Mouse (Mus musculus) layer of hippocampus, adult 9-11 months (tissue): Measurements from ENCODE around the gene Ccdc47.
A peak's percentile ranks its signal among the peaks of the same experiment; 100 is the strongest.

Source experiments
- DNase-seq: peaks from one replicate; pipeline ENCODE4 v3.0.0; 2022

The Ccdc47 gene

DNA sequence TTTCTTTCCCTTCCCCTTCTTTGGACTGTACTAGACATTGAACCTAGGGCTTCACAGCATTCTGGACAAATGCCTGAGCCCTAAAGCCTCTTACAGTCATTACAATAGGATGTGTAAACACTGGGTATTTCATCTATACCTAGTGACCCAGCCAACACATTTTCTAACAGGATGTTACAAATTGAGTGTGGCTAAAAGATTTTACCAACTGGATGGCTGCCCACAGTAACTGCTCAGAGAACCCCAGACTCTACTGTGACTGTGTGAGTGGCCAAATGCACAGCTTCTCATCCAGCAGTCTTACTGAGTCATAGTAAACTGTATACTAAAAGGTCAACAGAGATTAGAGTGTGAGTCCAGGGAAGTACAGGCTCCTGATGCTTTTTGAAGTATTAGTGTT, 20.8 kb downstream of the Ccdc47 start:
- no peak for DNase-seq

DNA sequence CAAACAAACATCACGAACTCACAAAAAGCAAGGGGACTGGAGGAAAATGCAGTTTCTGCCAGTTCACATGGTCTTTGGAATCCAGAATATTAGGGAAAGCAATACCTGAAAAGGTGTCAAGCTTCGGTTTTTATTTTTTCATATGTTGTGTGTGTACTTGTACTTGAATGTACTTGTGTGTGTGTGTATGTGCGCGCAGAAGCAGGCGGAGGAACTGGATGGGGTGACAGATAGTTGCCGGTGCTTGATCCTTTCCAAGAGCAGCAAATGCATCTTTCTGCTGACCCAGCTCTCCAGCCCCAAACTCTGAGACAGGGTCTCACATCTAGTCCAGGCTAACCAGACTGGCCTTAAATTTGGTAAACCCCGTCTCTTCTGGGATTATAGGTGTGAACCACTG, 21.3 kb downstream of the Ccdc47 start:
- DNase-seq: no peak

DNA sequence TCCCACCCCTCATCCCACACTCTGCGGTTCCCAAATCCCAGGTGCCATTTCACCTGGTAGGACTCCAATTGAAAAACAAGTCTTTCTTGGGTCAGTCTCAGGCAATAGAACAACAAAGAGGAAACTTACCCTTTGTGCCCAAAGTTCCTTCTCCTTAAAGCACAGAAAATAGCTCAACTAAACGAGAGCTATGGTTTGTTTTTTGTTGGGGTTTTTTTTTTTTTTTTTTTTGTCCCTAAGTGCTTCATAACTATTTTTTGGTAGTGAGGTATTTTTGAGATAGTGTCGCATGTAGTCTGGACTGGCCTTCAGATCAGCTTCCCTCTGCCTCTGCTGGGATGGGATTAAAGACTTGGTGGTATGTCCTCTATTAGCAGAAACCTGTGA, 22.0 kb downstream of the Ccdc47 start:
- DNase-seq: no peak

DNA sequence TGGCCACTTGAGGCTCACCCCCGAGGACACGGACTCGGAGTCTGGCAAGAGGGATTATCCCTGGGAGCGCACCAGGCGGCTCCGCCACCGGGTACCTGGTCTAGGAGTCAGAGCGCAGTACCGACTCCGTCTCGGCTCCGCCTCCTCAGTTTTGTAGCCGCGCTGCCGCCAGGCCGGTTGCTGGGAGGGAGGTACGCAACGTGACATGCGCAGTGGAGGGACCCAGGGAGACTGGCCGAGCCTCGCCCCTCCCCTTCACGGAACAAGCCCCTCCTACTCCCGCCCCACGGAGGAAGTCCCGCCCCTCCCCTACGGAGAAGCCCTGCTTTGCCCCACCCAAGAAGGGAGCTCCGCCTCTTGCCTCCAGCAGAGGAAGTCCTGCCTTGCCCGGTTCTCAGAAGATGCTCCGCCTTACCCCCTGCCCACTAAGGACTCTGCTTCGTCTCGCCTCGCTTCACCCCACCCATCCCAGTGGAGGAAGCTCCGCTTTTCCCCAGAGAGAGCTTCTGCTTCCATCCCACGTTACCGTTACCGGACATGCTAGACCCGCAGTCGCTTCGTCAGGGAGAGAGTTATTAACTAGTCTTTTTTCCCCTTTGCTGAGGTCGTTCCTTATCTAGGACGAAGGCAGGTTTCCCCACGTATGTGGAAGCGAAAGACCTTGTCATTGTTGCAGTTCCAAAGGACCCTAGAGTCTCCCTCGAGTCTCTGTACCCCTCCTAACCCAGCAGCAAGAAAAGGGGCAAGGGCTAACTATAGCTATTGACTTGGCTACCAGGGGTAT, 22.6 kb downstream of the Ccdc47 start:
- DNase-seq: peak; percentile 96

DNA sequence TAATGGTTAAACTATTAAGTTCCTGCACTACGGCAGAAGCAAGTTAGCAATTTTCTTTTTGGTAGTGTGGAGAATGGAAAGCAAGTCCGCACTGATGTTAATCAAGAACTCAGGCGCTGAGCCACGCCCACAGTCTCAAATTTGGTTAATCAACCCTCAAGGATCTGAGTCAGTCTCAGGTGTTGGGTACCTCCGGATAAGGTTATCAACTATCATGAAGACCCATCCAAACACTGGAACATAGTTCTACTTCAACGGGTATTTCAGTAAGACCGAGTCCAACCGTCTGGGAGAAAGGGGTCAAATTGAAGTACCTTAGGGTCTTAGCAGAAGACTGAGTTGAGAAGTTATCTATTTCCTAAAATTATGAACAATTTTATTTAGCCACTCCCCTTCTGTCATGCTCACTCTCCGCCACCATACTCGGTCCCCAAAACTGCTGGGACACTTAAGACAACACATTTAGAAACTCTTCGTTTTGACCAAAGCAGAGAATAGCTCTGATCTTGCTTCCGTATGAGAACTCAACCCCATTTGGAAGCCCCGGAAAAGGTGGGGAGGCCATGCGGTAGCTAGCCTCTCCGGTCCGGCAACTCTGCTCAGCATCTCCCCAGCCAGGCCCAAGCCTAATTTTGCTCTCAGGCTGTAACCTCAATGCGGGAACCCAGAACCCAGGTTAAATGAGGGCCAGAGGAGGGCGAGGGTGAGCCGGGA, 23.3 kb downstream of the Ccdc47 start:
- no peak for DNase-seq

DNA sequence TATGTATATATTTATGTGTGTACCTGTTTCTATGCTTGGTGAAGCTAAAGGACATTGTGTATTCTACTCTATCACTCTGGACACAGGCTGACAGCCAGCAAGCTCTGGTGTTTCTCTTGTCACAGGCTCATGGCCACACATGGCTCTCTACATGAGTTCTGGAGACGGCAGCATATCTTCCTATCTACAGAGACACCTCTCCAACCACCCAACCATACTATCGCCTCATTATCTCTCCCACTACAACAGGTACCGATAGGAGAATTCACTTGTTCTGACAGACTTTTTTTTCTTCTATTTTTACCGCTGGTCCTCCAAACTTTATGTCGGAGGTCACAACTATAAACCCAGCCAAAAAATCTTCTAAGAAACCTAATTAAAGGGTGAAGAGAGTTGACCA, 23.9 kb downstream of the Ccdc47 start:
- DNase-seq: no peak

DNA sequence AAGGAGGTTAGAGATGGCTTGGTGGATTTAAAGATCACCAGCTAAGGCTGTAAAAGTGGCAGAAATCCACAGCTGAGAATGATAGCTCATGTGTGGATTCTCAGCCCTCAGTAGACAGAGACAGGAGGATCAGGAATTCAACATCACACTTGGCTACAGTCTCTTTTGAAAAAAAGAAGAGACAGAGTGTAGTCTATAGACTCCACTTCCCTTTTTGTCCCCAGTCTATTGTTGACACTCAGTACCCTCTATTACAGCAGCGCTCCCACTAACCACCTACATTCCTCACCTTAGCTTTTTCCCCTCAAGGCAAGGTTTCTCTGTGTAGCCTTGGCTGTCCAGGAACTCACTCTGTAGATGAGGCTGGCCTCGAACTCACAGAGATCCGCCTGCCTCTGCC, 24.4 kb downstream of the Ccdc47 start:
- DNase-seq: no peak

DNA sequence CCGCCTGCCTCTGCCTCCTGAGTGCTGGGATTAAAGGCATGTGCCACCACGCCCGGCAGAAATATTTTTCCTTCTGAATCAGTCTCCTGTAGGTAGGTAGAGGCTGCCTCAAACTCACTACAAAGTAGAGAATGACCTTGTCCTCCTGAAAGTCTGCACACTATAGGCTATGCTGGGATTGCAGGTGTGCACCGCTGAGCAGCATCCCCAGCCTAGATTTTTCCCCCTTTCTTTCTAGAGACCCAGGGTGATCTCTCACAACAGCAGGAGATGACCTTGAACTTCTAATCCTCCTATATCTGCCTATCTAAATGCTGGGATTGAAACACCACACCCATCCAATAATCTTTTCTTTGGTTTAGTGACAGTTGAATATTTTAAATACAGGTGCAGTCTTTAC, 28.8 kb downstream of the Ccdc47 start:
- DNase-seq: no peak

DNA sequence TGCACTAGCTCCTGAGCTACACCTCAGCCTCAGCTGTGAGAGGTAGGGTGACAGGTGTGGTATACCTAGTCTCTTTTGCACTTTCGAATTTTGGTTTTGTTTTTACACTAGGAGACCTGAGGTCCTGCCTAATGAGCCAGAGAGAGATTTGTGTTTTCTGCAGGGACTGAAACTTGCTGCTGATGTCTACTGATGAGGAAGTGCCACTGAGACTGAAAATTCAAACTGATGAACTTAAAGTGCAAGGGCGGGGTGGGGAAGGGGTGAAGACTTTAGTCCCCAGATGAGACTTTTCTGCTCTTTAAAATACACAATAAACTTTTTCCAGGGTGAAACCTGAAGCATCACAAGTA, 35.7 kb downstream of the Ccdc47 start:
- no peak for DNase-seq

DNA sequence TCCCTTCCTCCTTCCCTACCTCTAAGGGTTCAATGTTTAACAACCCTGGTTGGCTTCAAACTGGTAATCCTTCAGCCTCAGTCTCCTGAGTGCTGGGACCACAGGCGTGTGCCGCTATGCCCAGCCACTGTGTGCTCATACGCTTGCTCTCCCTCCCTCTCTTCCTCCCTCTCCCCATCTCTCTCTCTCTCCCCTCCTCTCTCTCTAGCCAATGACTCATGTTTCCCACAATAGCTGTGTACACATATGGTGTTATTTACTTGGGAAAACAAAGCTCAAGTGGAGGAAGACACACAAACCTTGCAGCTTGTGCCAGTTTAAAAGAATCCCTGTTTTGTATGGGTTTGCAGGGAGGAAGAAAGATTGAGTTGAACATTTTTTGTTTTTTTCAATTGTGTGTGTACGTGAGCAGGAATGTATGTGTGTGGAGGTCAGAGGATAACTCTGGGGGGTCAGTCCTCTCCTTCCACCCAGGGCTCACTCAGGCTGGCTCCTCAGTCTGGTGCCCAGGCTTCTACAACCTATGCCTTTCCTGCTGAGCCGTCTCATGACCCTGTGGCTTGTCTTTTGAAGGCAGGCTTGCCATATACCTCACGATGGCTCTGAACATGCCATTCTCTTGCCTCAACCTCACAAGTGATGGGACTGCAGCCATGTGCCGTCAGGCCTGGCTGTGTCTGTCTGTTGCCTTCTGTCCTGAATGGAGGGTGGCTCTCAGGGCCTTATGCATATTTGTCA, 36.3 kb downstream of the Ccdc47 start:
- DNase-seq: peak; percentile 76

DNA sequence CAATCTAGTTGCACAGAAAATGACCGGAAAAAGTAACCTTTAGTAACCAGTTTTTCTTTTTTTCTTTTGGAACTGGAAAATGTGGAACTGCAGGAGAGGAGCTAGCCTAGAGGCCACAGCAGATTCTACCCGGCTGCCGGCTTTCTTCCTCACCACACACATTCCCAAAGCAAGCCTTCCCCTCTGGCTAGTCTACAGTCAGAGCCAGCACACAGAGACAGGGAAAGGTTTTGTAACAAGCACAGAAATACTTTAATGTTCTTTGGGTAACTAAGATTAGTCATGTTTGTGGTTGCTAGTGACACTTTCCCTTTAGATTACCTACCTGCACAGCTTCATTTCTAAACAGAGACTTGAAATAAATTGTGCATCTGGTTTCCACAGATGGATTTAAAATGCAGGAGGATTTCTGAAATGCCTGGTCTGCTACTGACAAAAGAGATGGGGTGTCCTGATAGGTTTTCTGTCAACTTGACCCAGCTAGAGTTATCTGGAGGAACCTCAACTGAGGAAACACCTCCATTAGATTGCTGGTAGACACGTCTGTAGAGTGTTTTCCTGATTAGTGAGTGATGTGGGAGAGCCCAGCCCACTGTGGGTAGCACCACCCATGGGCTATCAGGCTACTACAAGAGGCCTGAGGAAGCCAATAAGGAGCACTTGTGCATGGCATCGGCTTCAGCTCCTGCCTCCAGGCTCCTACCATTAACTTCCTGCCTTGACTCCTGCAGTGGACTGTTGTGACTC, 37.9 kb downstream of the Ccdc47 start:
- DNase-seq: no peak

DNA sequence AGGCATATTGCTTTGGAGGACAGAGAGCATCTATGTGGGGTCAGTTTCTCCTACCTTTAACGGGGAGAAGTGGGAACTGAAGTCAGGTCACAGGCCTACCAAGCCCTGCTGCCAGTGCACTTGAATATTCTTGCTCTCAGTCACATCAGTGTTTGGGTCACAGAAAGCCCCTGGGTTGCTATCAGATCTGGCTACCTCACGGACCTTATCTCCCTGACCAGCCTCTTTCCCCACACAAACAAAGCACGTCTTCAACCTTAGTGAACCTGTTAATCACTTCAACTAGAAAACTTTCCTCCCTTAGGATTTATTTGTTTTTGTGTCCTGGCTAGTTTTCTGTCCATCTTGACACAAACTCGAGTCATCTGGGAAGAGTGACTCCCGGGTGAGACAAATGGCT, 39.8 kb downstream of the Ccdc47 start:
- no peak for DNase-seq

DNA sequence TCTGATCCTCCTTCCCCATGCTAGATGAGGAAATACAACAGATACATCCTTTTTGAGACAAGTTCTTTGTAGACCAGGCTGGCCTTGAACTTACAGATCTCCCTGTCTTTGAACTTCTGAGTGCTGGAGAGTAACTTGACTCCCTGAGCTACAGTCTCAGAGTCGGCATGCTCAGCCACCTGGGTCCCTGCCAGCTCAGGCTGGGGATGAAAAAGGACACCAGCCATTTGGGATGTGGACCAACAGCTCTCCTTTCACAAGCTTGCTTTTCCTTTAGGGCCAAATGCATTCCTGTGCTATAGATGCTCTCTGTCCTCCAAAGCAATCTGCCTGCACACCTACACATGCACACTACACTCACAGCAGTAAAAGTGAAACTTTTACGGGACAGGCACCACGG, 41.1 kb downstream of the Ccdc47 start:
- no peak for DNase-seq

DNA sequence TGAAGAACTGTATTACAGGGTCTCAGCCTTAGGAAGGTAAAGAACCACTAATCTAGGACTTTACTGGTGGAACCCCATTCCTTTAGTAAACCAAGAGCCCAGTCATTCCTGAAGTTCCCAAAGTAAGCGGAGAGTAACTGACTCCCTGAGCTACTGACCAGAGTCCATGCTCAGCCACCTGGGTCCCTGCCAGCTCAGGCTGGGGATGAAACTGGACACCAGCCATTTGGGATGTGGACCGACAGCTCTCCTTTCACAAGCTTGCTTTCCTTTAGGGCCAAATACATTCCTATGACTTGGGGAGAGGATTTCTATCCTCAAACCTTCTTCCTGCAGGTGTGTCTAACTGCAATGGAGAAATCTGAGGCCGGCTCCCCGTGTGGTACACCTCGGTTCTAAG, 41.8 kb downstream of the Ccdc47 start:
- no peak for DNase-seq

DNA sequence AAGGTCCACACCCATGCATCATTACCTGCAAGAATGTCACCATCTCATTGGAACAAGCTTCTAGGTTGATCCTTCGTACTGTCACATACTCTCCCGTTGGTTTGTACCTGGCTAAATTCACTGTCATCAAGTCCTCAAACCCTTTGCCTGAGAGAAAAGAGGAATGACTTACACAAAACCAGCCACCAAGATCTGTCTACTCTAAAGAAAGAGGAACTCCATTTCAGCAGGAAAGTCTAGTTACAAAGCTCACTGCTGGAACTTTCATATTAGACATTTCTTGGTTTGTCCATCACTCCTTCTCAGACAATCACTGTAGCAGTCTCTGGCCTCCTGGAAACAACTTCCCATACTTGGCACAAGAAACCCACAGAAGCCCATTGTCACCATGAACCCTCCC, 42.9 kb downstream of the Ccdc47 start:
- DNase-seq: no peak

DNA sequence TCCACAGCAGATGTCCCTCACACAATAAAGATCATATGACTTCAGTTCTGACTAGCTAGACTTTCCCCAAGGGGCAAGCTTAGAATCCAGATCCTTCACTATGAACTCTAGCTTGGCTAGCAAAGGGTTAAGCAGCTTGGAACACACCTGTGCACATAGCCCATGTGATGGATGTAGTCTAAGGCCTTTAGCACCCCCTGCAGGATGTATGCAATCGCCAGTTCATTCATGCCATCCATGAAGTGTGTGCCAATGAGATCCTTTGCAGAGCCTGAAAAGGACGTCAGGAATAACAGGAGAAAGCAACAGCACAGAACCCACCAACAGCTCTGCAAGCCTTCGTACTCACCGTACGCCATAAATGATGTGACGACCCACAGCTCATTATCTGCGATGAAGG, 45.3 kb downstream of the Ccdc47 start:
- no peak for DNase-seq

DNA sequence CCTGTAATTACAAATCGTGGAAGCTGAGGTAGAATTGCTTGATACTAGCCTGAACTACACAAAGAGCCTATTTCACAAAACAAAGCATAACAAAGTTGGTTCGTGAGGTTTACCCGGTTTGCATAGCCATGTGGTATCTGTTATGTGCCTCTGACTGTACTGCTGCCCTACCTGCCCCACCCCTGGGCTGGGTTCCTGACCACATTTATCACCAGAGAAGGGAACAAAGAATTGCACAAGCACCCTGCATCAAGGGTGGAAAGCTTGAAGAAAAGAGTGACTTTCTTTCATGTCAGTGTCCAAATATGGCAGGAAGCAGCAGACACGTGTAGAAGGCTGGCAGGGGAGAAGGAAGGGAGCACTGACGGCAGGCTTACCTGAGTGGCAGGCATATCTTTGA, 48.7 kb downstream of the Ccdc47 start:
- DNase-seq: no peak

DNA sequence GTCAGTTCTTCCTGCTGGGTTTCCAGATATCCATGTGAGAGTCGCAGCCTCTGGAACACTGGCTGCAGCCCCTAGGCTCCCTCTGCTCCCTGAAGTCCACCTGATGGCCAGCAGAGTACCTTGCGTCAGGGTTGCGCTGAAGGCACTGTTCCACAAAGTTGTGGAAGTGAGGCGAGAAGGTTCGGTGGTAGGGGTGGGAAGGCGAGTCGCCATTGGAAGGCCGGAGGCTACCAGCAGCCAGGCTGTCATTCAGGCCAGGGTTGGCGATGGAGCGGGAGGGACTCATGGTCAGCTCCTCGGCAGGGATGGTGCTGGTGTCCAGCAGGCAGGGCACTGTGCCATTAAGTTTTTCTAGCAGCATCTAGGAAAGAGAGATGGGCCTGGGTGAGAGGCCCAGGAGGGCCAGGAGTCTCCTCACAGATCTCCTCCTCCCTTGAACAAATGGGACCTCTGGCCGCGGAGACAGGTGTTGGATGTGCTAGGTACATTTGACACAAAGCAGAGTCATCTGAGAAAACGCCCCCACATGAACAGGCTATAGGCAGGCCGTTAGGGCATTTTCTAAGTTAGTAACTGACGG, 51.5 kb downstream of the Ccdc47 start:
- DNase-seq: no peak

DNA sequence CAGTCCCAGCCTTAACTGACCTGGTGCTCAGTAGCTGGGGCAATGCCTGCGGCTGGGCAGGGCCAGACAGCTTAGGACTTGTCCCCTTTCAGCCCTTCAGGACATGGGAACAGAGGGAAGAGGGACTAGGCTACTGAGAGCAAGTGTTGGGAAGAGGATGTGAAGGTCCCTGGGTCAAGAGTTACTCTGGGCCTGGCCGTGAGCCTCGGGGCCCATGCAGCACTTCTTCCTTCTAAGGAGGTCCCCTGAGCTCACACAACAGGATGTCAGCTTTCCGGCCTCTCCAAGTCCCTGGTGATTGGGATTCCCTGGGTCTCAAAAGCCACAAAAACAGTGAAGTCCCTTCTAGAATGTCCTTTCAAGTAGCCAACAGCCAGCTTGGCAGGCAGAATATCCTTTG, 52.6 kb downstream of the Ccdc47 start:
- no peak for DNase-seq

DNA sequence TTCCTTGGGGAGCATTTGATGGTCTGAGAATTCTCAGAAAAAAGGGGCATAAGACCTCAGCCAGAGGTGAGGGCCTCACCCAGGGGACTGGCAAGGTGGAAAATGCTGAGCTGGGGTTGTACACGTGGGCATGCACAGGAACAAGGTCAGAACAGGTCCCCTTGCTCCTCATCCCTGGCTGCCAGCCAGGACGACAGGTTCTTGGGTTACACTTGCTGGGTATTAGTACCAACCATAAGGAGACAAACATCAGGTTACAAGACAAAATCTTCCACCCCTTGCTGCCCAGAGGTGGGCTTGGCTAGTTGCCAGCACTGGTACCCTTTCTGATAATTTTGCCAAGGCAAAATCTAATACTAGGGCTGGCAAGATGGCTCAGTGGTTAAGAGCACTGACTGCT, 53.9 kb downstream of the Ccdc47 start:
- no peak for DNase-seq

DNA sequence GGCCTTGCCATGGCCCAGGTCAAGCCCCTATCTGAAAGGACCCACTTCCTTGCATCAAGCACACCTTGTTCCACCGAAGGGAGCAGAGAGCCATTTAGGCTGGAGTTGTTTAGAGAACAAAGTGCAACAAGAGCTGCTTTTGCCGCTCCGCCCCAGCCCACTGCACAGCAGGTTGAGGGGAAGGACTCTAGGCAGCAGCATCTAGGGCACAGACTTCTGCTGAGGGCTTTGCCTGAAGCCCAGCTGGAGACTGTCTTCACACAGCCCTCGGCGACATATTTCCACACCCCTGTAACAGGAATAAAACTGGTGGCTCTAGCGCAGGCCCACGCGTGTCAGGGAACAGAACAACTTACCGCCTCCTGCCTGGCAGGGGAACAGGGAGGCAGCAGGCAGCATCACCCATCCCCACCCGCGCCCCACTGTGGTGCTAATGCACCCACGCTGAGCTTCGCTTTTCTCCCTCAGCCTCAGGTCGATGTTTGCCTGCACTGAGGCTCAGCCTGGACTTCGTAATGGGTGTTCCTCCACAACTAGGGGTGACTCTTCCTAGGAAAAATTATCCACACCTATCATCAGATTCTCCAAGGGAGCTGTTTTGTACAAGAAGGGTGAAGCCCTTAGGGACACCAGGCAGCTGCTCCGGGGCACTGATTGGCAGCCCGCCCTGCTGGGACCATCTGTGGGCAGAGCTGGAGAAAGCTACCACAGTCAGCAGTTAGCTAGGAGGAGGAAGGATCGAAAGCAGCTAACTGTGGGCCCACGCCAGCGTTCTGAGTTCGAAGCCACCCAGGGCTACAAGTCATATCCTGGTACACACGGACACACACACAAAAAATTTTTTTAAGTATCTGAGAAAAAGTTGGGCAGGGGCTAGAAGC, 55.1 kb downstream of the Ccdc47 start, which contains the start of the genes Gm10840 and Limd2:
Gm10840 (plus strand) TSS at position 10 of the 881 bp plus-strand sequence.
Limd2 (minus strand) TSS at position 20 of the 881 bp plus-strand sequence.
- peak; percentile 94 for DNase-seq
